Mouse (Mus musculus): ENCODE results near the gene Cplx2. TPM values are rescaled to one million over a fixed set of nuclear protein-coding genes. Genes with fewer than 3 reads are reported as not detected.

The Cplx2 gene
- polyA plus RNA-seq, 1 experiment, result not detected

DNA sequence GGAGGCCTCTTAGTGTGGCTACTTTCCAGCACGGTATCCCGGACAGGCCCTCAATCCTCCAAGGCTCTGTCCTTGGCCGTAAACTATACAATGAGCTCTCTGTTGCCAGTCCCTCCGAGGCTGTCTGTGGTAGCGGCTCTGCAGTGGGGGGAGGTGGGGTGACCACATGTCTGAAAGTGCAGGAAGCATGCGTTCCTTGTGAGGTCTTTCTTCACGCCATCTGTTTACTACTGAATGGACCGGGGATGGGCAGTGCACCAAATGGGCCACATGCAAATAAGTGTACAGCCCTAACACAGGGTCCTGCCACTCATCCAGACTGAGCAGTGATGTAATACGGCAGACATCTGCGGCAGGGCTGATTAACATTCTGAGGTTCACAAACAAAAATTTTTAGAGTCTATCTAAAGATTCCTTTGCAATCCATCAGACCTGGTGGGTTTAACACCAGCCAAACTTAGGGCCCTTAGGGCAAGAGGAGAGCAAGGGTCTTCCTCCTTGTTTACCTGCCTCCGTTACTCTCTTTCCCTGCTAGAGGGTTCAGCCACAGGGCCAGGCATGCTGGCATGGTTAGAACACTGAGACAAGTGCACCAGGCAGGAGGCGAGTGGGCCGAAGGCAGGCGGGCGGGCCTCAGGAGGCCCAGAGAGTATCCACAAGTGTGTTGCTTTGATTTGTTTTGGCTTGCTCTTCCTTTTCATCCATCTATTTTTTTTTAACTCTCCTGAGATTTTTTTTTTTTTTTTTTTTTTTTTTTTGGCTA, 25.1 kb upstream of the Cplx2 start:
- TF ChIP-seq GATA1 (IDR thresholded peaks at IDR 0.05; ENCODE audit: low read length), result no peak

DNA sequence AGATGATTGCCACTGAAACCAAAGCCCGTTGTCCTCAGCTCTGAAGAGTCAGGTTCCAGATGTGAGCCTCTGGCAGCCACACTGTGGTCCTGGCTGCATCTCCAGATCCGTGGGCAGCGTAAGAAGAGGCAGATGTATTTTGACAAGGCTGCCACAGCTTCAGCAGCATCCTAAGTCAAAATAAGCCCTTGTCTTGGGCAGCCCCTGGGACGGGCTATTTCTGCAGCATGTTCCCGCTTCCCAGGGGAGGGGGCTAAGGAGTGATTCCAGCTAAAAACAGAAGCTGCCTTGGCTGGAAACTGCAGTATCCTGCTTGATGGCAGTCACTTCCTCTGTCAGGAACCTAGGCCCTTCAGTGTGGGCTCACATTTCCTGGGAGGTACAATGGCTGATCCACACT, 23.1 kb upstream of the Cplx2 start:
- no peak for TF ChIP-seq GATA1 (IDR thresholded peaks at IDR 0.05; ENCODE audit: low read length)

DNA sequence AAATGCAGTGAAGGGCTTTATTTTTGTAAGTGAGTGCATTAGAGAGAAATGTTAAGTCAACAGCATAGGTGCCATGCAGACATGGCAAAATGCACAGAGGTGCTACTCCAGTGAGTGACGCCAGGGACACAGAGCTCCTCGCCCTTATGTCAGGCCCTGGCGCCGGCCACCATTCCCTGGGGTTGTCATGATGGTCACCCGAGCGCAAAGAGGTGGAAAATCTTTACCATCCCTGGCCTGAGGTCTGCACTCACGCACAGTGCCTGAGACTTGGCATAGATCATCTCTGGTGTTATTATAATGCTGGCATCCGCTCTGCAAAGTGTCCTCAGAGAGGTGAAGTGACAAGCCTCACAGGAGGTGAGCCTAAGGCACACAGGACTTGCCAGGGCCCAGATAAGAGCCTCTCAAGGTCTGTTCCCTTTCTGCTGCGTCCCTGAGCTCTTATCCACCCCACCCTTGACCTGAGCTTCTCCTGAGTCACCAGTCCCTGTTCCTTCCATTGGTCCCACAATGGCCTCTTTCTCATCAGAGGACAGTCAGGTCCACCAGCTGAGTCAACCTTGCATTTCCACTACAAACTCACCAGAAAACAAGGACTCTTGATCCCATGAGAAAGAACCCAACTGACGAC, 21.9 kb upstream of the Cplx2 start:
- no peak for TF ChIP-seq GATA1 (IDR thresholded peaks at IDR 0.05; ENCODE audit: low read length)

DNA sequence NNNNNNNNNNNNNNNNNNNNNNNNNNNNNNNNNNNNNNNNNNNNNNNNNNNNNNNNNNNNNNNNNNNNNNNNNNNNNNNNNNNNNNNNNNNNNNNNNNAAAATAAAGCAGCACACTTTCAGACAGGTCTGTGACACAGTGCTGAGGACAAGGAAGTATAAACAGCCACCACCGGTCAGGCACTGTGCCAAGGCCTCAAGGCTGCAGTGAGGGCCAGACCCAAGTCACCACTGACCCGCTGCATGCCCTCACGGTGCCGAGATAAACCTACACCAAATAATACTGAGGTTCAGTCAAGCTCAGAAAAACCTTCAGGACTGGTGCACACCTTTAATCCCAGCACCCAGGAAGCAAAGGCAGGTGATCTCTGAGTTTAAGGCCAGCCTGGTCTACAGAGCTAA, 13.7 kb upstream of the Cplx2 start:
- TF ChIP-seq GATA1 (IDR thresholded peaks at IDR 0.05; ENCODE audit: low read length), result no peak

DNA sequence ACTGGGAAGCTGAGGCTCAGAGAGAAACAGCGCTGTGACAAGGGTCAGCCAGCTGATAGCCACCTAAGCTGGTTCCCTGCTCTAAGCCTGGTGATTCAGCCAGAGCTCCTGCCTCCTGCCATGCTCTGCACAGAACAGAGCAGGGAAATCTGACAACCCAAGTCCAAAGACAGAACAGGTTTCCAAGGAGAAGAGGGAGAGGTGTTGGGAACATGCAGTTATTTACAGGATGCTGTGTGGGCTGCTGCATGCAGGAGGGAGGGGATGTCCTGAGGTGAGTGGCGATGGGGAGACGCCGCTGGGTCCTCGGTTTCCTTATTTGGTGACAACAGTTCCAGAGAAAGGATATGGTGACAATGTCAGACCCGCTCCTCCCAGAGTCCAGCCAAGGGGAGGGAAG, 12.0 kb upstream of the Cplx2 start:
- TF ChIP-seq GATA1 (IDR thresholded peaks at IDR 0.05; ENCODE audit: low read length), result no peak

DNA sequence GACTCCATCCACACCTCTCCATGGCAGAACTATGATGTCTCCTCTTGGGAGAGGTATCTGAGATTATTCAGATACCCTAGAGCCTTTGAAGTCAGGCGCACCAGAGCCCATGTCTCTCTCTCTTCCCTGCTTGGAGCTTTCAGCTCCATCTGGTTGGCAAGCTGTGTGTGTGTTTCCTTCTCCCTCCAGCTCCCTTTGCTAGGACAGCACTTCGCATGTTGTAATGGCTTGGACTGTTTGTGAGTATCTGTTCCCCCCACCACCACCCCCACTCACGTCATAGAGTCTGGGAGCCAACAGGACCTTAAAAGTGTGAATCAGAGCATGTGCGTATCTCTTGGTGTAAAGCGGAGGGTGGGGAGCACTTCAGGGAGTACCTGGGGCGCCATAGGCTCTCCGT, 6.5 kb upstream of the Cplx2 start:
- TF ChIP-seq GATA1 (IDR thresholded peaks at IDR 0.05; ENCODE audit: low read length), result no peak

DNA sequence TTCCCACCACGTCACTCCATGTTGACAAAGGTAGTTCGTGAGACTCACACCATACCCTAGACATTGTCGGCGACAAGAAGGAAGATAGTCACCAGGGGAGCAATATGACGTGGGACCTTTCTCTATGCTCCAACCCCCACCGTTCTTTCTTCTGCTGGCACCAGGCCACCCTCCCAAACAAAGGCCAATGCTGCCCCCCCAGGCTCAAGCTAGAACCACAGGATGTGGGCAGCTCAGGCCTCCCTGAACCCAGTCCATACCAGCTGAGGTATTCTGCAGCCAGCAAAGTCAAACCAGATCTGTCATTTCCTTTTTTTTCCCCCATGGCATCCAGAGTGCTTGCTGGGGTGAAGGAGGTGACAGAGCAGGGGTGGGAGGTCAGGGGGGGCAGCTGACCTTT, 3.4 kb upstream of the Cplx2 start:
- no peak for TF ChIP-seq GATA1 (IDR thresholded peaks at IDR 0.05; ENCODE audit: low read length)

DNA sequence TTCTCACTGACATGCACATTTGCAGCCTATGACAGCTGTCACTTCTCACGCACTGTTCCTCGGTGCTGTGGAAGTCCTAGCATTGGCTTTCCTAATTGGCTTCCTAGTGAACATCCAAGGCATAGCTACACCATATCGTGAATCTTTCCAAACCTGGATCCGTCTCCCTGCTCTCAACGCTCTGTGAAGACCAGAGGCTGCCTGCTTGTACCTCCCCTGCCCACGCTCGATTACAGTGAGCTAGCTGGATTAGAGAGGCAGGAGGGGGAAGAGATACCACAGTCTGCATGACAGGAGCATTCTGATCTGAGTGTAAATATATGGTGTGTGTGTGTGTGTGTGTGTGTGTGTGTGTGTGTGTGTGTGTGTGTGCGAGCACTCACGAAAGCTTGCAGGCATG, 3.0 kb upstream of the Cplx2 start:
- no peak for TF ChIP-seq GATA1 (IDR thresholded peaks at IDR 0.05; ENCODE audit: low read length)

DNA sequence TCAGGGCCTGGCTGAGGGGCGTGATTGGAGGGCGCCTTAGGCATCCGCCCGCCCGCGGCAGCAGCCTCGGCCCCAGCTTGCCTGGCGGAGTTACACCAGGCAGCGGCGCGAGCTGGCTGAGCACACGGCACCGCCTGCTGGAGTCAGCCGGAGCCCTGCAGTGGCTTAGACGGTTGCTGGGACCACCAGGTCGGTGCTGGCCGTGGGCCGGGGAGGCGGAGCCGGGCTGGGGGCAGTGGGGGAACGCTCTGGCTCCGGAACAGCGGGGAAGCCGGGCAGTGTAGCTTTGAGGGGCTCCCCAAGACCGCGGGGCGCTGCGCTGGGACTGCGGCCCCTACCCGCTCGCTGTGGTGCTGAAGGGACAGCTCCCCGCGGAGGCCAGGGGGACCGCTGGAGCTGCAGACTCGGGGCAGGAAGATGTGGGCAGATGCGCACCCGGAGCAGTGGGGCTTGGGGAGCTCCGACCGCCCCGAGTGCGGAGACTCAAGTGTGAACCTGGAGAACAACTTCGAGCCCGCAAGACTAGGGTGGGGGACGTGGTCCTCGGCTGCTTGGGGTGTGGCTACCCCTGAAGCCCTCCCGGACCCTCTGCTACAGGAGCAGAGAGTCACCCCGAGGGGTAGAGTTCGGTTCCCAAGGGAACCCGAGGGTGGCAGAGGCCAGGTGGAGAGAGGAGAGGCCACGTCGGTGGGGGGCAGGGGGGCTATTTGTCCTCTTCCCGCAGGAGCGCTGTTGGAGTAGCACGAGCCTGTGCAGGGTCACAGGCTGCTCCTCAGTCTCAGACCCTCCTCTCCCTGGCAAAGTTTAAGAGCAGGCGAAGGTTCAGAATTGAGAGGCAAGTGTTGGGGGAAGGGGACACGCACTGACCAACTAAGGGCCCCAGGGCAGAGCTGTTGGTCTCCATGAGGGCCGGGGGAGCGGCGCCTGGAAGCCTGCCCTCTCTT, 510 bp downstream of the Cplx2 start:
- no peak for TF ChIP-seq GATA1 (IDR thresholded peaks at IDR 0.05; ENCODE audit: low read length)

DNA sequence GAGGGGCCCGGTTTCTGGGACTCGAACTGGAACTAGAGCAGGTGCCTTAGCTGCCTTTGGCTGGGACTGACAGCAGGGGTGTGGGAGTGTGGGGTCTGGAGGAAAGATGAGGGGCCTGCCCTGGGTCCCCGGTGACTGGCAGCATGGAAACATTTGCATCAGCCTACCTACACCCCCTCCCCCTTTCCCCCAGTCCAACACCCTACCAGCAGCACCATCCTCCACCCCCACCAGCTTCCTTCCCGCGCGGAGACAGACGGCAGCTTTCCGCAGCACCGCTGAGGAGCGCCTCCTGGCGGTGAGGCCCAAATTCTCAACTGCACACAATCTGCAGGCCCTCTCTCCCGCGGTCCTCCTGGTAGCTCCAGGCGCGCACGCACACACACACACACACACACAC, 1.5 kb downstream of the Cplx2 start:
- no peak for TF ChIP-seq GATA1 (IDR thresholded peaks at IDR 0.05; ENCODE audit: low read length)

DNA sequence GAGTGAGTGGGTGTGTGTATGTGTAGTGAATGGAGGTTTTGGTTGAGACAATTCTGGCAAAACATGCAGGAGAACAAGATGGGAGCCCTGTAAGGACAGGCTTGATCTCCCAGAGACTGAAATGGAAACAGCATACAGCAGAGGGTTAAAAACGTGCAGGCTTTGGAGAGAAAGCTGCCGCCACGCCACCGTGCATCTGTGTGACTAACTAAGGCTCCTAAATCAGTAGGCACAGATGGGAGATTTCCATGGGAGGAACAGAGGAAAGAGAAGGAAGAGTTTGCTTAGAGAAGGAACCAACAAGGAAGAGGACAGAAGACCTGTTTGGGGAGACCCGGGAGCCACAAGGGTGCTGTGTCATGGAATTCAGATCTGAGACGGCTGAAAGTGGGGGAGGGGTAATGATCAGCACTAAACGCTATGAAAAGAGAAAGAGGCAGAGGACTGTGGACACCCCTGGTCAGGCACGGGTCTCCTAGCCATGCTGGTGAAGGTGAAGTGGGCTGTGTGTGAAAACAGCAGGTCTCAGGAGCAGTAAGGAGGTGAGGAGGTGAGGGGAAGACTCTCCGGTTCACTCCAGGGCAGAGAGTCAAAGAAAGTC, 3.1 kb downstream of the Cplx2 start:
- no peak for TF ChIP-seq GATA1 (IDR thresholded peaks at IDR 0.05; ENCODE audit: low read length)

DNA sequence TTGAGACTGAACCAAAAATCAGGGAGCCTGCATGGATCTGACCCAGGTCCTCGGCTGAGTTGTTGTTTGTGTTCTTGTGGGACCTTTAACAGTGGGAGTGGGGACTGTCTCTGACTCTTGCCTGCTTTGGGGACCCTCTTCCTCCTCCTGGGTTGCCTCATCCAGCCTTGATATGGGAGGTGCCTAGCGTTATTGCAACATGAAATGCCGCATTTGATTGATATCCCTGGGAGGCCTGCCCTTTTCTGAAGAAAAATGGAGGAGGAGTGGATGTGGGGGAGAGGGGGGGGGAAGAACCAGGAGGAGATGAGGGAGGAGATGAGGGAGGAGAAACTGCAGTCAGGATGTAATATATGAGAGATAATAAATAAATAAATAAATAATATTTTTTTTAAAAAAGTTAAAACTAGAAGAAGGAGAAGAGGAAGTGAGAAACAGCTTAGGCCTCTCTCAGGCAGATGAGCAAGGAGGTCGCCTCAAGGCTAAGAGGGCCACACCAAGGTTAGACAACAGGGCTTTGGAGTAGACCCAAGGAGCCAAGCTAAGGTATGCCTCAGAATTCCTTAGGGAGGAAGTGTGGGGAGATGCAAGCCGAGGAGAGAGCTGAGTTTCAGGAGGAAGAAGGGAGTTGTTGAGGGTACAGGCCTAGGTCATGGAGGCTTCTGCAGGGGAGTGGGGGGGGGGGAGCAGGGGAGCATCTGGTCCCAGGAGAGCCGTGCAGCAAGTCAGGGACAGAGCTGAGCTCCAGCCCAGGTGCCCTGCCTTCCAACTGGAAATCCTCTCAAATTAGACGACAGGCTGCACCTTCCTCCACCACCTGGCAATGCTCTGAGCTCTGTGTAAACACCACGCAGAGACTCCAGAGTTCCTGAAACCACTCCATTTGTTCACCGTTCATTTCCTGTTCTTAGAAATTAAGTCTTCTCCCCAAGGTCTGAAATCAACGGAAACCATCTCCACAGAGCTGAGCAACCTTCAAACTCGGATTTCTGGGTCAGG, 4.6 kb downstream of the Cplx2 start:
- TF ChIP-seq GATA1 (IDR thresholded peaks at IDR 0.05; ENCODE audit: low read length), result no peak

DNA sequence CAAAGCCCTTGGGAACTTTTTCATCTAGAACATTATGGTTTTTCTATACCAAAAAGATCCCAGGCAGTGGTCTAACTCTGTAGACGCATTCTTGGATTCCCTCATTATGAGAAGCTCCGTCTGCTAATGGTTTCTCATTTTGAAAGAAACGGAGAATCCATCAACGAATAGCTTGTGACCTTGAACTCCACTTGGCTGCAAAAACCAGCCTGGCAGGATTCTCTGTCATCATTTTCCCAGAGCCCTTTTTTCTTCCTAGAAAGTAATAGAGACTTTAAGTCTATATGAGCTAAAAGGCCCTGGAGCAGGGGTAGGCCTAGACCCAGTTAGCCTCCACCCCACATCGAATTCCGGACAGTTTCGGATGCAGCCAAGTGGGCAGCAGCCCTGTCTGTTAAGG, 5.6 kb downstream of the Cplx2 start:
- TF ChIP-seq GATA1 (IDR thresholded peaks at IDR 0.05; ENCODE audit: low read length), result no peak

DNA sequence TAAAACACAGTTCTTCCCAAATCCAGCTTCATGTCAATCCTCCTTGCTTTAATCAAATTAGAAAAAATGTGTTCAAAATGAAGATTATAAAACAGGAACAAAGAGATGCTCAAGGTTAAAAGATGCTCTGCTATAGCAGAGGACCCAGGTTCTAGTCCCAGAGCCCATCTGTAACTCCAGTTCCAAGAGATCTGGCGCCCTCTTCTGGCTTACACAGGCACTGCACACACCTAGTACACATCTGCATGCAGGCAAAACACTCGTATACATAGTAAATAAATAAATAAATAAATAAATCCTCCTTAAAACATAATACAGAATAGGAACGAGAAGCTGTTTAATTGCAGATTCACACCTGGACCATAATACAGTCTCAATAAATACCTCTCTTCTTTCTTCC, 6.9 kb downstream of the Cplx2 start:
- no peak for TF ChIP-seq GATA1 (IDR thresholded peaks at IDR 0.05; ENCODE audit: low read length)

DNA sequence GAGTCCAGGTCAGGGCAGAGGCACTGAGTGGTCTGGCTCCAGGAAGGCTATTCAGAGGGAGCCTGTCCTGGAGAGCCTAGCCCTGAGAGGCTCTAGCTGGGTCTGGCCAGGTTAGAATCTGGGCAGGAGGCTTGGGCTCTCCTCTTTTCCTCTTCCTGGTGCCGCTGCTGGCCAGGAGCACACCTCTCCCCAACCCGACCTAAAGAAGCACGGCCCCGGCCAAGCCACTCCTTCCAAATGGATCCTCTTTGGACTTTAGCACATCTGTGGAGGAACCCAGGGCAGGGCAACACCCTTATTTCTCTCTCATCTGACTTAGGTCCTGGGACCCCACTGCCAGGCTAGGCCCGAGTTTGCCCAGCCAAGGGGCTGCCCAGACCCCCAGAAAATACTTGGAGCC, 9.3 kb downstream of the Cplx2 start:
- no peak for TF ChIP-seq GATA1 (IDR thresholded peaks at IDR 0.05; ENCODE audit: low read length)
